Mouse (Mus musculus) gastrocnemius, postnatal 4 days (tissue): ENCODE measurements around the gene AC161166.1. TPM values are rescaled to one million over a fixed set of nuclear protein-coding genes. Genes with fewer than 3 reads are reported as not detected.

Experiments used
- DNase-seq, 2 experiments: peaks; one replicate each; pipeline ENCODE4 v3.0.0; 2021 to 2022; ENCODE audit warnings: low spot score in 2 of 2, mixed read lengths in 2 of 2
- total RNA-seq, 2 experiments: library from RNA; stranded (reverse); gene quantifications; 2 replicates each; pipeline ENCODE4 v1.2.3; 2021

AC161166.1 gene
- total RNA-seq, 2 experiments from 2014 or later, result not detected

- DNase-seq, result no peak
These were observed 49.6 kb downstream of the AC161166.1 start, which contains the start of gene Plaur for GRCm38 (mm10) chr7:24462388-24463319. Gene Plaur (plus strand): TSS chr7:24462484.

GRCm38 (mm10) chr7:24461376-24462051 lies 50.7 kb downstream of the AC161166.1 start:
- no peak for DNase-seq

Other genes starting within 250 kb of the AC161166.1 start
- 1 to 10 TPM; 3.9 to 5.5 TPM for gene Zfp93, start 242.0 kb downstream of the AC161166.1 start, total RNA-seq
- gene Zfp61, start 211.2 kb downstream of the AC161166.1 start, total RNA-seq, result 1 to 10 TPM; 8.7 to 8.9 TPM
- 1 to 10 TPM; 4.0 to 4.2 TPM for gene Zfp94, start 195.8 kb downstream of the AC161166.1 start, total RNA-seq
- under 1 TPM in 1 of 2 experiments, not detected in 1; 0.31 TPM for gene Tescl, start 178.5 kb downstream of the AC161166.1 start, total RNA-seq
- not detected for gene Lypd5, start 163.3 kb downstream of the AC161166.1 start, total RNA-seq
- under 1 TPM; 0.61 to 0.93 TPM for gene Kcnn4, start 142.2 kb downstream of the AC161166.1 start, total RNA-seq
- 10 to 100 TPM; 18.1 to 21.1 TPM for gene Smg9, start 112.8 kb downstream of the AC161166.1 start, total RNA-seq
- gene Irgc1, start 60.2 kb downstream of the AC161166.1 start, total RNA-seq, result under 1 TPM; 0.26 to 0.52 TPM
- 1 to 10 TPM; 2.5 to 3.7 TPM for gene Plaur, start 50.0 kb downstream of the AC161166.1 start, total RNA-seq
- gene Cadm4, start 30.4 kb downstream of the AC161166.1 start, total RNA-seq, result 10 to 100 TPM; 18.6 to 21.3 TPM
- gene Zfp428, start 5.4 kb downstream of the AC161166.1 start, total RNA-seq, result 10 to 100 TPM; 12.6 to 15.9 TPM
- 10 to 100 TPM; 20.5 to 22.0 TPM for gene Irgq, start 18.2 kb upstream of the AC161166.1 start, total RNA-seq
- gene Pinlyp, start 33.7 kb upstream of the AC161166.1 start, total RNA-seq, result not detected
- 10 to 100 TPM; 44.4 to 45.2 TPM for gene Xrcc1, start 33.8 kb upstream of the AC161166.1 start, total RNA-seq
- gene Ethe1, start 75.1 kb upstream of the AC161166.1 start, total RNA-seq, result 1 to 10 TPM; 8.0 to 9.1 TPM
- gene Zfp575, start 75.2 kb upstream of the AC161166.1 start, total RNA-seq, result 1 to 10 TPM; 1.5 to 1.9 TPM
- gene Phldb3, start 98.3 kb upstream of the AC161166.1 start, total RNA-seq, result 1 to 10 TPM in 1 of 2 experiments, under 1 TPM in 1; 0.98 to 1.6 TPM
- not detected for gene Lypd3, start 124.1 kb upstream of the AC161166.1 start, total RNA-seq
- not detected for gene Tex101, start 164.2 kb upstream of the AC161166.1 start, total RNA-seq
- not detected for gene BC049730, start 196.8 kb upstream of the AC161166.1 start, total RNA-seq
- gene Gm4763, start 214.5 kb upstream of the AC161166.1 start, total RNA-seq, result not detected
- under 1 TPM in 1 of 2 experiments, not detected in 1; 0.62 TPM for gene Cd177, start 247.9 kb upstream of the AC161166.1 start, total RNA-seq